Mouse (Mus musculus): ENCODE data around the gene Tfap2b. TPM values are rescaled to one million over a fixed set of nuclear protein-coding genes. Genes with fewer than 3 reads are reported as not detected.

The Tfap2b gene
- polyA plus RNA-seq, 1 experiment from 2014 or later, result not detected

DNA sequence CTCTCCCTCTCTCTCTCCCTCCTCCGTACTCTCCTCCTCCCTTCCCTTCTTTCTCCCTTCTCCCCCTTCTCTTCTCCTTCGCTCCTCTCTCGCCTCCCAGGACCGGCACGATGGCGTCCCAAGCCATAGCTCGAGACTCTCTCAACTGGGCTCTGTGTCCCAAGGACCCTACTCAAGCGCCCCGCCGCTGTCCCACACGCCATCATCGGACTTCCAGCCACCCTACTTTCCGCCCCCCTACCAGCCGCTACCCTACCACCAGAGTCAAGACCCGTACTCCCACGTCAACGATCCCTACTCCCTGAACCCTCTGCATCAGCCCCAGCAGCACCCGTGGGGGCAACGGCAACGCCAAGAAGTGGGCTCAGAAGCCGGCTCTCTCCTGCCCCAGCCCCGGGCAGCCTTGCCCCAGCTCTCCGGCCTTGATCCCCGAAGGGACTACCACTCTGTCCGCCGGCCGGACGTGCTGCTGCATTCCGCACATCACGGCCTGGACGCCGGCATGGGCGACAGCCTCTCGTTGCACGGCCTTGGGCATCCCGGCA, 5.2 kb downstream of the Tfap2b start:
- no peak for DNase-seq
- 5% methylated on average over 36 of the region's 36 CpGs for WGBS (ENCODE audit: insufficient replicate concordance)
- TF ChIP-seq CTCF (IDR thresholded peaks at IDR 0.05; ENCODE audit: low read depth) (no peak), EP300 (IDR thresholded peaks at IDR 0.05; ENCODE audit: low read depth) (no peak)
- Histone ChIP-seq H3K27me3 (ENCODE audit: insufficient read depth, low read length) (peaks cover 86% of the 10 kb centered on the region), H3K9ac (replicated peaks) (no peak overlapping the region), H3K4me3 (ENCODE audit: low read depth, low read length) (no peak overlapping the region), H3K4me1 (ENCODE audit: insufficient read depth) (no peaks in the 10 kb centered on the region), H3K9me3 (ENCODE audit: low read length) (no peaks in the 10 kb centered on the region), H3K36me3 (replicated peaks; ENCODE audit: insufficient read depth, low read length) (no peaks in the 10 kb centered on the region), H3K27ac (ENCODE audit: low read depth) (no peak overlapping the region), H3K4me2 (ENCODE audit: low read depth, low read length) (no peak overlapping the region)
- ATAC-seq, result no peak

DNA sequence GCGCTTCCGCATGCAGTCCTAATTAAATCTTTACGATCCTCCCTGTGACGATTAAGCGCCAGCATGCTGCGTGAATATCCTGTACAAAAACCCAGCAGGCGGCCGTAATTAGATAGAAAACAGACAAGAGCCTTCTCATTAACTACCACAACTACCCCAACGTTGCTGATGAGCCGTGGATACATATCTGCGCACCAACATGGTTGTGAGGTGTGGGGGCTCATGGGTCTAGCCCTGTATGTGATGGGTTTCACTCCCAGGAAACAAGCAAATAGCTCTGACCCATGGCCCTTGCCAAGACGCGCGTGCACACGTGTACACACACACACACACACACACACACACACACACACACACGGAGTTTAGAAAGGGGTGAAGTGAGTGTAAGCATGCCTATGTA, 8.7 kb downstream of the Tfap2b start:
- H3K4me1 ChIP-seq (ENCODE audit: insufficient read depth), result no peaks in the 10 kb centered on the region
- TF ChIP-seq CTCF (IDR thresholded peaks at IDR 0.05; ENCODE audit: low read depth) (no peak), EP300 (IDR thresholded peaks at IDR 0.05; ENCODE audit: low read depth) (no peak)
- no peaks in the 10 kb centered on the region for H3K9me3 ChIP-seq (ENCODE audit: low read length)
- H3K4me2 ChIP-seq (ENCODE audit: low read depth, low read length), result no peak overlapping the region
- 5% methylated on average over 16 of the region's 16 CpGs for WGBS (ENCODE audit: insufficient replicate concordance)
- no peak overlapping the region for H3K27ac ChIP-seq (ENCODE audit: low read depth)
- DNase-seq, result no peak
- H3K9ac ChIP-seq (replicated peaks), result no peak overlapping the region
- ATAC-seq, result no peak
- no peaks in the 10 kb centered on the region for H3K36me3 ChIP-seq (replicated peaks; ENCODE audit: insufficient read depth, low read length)
- peaks cover 54% of the 10 kb centered on the region for H3K27me3 ChIP-seq (ENCODE audit: insufficient read depth, low read length)
- H3K4me3 ChIP-seq (ENCODE audit: low read depth, low read length), result no peak overlapping the region

DNA sequence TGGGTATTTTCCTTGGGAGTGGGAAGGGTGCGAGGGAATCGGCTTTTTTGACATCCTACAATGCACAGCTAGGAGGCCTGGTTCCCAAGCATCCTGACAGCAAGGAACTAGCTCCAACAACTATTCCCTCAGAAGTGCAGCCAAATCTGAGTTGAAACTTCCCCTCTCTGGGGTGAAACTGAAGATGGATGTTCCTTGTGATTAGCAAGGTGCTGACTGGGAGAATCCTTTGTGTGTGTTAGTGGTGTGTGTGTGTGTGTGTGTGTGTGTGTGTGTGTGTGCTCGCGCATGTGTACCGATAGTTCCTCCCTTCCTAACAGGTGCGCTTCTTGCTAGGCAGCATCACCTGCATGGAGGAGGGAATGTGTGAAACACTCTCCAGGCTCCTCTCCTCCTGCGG, 9.5 kb downstream of the Tfap2b start:
- no peak for ATAC-seq
- H3K9me3 ChIP-seq (ENCODE audit: low read length), result no peaks in the 10 kb centered on the region
- WGBS (ENCODE audit: insufficient replicate concordance), result 0% methylated on average over 7 of the region's 7 CpGs
- no peak overlapping the region for H3K4me2 ChIP-seq (ENCODE audit: low read depth, low read length)
- no peaks in the 10 kb centered on the region for H3K36me3 ChIP-seq (replicated peaks; ENCODE audit: insufficient read depth, low read length)
- no peak overlapping the region for H3K9ac ChIP-seq (replicated peaks)
- H3K27me3 ChIP-seq (ENCODE audit: insufficient read depth, low read length), result peaks cover 52% of the 10 kb centered on the region
- DNase-seq, result no peak
- no peaks in the 10 kb centered on the region for H3K4me1 ChIP-seq (ENCODE audit: insufficient read depth)
- TF ChIP-seq CTCF (IDR thresholded peaks at IDR 0.05; ENCODE audit: low read depth), result no peak
- TF ChIP-seq EP300 (IDR thresholded peaks at IDR 0.05; ENCODE audit: low read depth), result no peak
- no peak overlapping the region for H3K27ac ChIP-seq (ENCODE audit: low read depth)
- H3K4me3 ChIP-seq (ENCODE audit: low read depth, low read length), result no peak overlapping the region

DNA sequence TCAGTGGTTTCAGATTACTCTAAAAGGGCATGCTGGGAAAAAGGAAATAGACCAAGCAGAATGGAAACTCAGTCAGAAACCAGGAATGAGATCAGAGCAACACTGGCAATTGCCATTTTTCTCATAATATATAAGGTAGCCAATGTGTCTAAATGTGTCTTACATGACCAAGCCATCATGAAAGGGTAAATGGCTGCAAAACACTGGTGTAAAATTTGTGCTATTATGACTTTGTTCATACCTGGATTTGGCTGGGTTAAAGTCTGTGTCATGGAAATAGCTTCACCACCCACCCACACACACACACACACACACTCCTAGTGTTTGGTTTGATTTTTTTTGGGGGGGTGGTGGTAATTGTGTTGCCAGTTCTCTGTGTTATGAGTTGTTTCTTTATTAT, 10.7 kb downstream of the Tfap2b start:
- Histone ChIP-seq H3K4me1 (ENCODE audit: insufficient read depth) (no peaks in the 10 kb centered on the region), H3K9ac (replicated peaks) (no peak overlapping the region), H3K9me3 (ENCODE audit: low read length) (no peaks in the 10 kb centered on the region), H3K4me2 (ENCODE audit: low read depth, low read length) (no peak overlapping the region), H3K27ac (ENCODE audit: low read depth) (no peak overlapping the region), H3K4me3 (ENCODE audit: low read depth, low read length) (no peak overlapping the region), H3K27me3 (ENCODE audit: insufficient read depth, low read length) (peaks cover 44% of the 10 kb centered on the region), H3K36me3 (replicated peaks; ENCODE audit: insufficient read depth, low read length) (no peaks in the 10 kb centered on the region)
- DNase-seq (no peak), ATAC-seq (no peak)
- TF ChIP-seq EP300 (IDR thresholded peaks at IDR 0.05; ENCODE audit: low read depth), result no peak
- TF ChIP-seq CTCF (IDR thresholded peaks at IDR 0.05; ENCODE audit: low read depth), result no peak

DNA sequence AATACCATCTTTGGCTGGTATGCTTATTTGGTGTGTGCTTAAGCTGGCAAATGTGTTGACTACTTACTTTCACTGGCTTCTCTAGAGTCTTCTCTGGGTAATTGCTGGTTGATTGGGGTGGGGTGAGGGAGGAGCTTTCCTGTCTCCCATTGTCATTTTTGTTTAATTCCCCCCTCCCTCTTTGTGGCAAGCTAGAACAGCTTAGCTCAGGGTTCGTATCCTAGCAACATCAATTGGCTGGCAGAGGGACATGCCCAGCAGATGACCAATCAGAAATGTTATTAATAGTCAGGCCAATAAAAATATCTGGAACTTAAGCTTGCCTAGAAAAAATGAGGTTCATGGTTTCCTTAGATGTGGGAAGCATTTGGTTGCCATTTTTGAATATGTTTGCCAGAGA, 11.8 kb downstream of the Tfap2b start:
- no peak for TF ChIP-seq EP300 (IDR thresholded peaks at IDR 0.05; ENCODE audit: low read depth)
- no peak for TF ChIP-seq CTCF (IDR thresholded peaks at IDR 0.05; ENCODE audit: low read depth)
- Histone ChIP-seq H3K4me1 (ENCODE audit: insufficient read depth) (no peaks in the 10 kb centered on the region), H3K4me3 (ENCODE audit: low read depth, low read length) (no peak overlapping the region), H3K27me3 (ENCODE audit: insufficient read depth, low read length) (peaks cover 41% of the 10 kb centered on the region), H3K9ac (replicated peaks) (no peak overlapping the region), H3K4me2 (ENCODE audit: low read depth, low read length) (no peak overlapping the region), H3K36me3 (replicated peaks; ENCODE audit: insufficient read depth, low read length) (no peaks in the 10 kb centered on the region), H3K27ac (ENCODE audit: low read depth) (no peak overlapping the region), H3K9me3 (ENCODE audit: low read length) (no peaks in the 10 kb centered on the region)
- WGBS (ENCODE audit: insufficient replicate concordance), result 4% methylated on average over 1 of the region's 1 CpGs
- no peak for DNase-seq
- ATAC-seq, result no peak

DNA sequence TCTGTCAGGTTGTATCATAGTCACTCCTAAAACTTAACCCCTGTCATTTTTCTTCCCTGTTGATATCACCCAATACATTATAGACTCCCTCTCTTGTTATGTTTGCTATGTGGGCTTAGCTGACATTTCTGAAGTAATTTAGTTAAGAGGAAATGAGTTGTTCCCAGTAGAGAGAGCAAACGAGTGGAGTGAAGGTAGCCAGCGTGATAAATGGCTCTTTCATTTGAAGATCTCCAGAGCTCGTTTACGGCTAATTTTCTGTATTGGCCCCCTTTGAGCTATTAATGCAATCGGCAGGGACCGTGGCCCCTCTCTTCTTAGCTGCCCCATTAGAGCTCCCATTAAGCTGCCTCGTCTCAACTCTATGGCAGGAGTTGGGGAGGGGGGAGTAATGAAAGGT, 12.9 kb downstream of the Tfap2b start:
- Histone ChIP-seq H3K9me3 (ENCODE audit: low read length) (no peaks in the 10 kb centered on the region), H3K4me2 (ENCODE audit: low read depth, low read length) (no peak overlapping the region), H3K9ac (replicated peaks) (no peak overlapping the region), H3K27ac (ENCODE audit: low read depth) (no peak overlapping the region), H3K4me1 (ENCODE audit: insufficient read depth) (no peaks in the 10 kb centered on the region), H3K4me3 (ENCODE audit: low read depth, low read length) (no peak overlapping the region), H3K36me3 (replicated peaks; ENCODE audit: insufficient read depth, low read length) (no peaks in the 10 kb centered on the region), H3K27me3 (ENCODE audit: insufficient read depth, low read length) (peaks cover 38% of the 10 kb centered on the region)
- TF ChIP-seq EP300 (IDR thresholded peaks at IDR 0.05; ENCODE audit: low read depth) (no peak), CTCF (IDR thresholded peaks at IDR 0.05; ENCODE audit: low read depth) (no peak)
- ATAC-seq (no peak), DNase-seq (no peak)
- WGBS (ENCODE audit: insufficient replicate concordance), result 3% methylated on average over 7 of the region's 7 CpGs

DNA sequence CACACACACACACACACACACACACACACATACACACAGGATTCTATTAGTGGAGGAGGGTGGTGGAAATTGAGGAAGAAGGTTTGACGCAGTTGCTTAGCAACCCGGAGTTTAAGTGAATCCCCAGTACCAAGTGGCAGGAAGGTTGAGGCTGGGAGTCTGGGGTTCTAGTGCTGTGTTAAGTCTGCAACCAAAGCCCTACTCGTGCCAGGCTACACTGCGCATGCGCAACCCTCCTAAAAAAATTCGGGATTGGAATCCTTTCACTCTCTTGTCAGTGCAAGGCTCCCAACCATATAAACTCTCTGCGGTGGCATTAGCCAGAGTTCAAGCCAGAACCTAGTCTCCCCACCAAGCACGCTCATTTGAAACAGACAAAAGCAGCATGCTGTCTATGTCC, 18.0 kb downstream of the Tfap2b start:
- Histone ChIP-seq H3K4me1 (ENCODE audit: insufficient read depth) (no peaks in the 10 kb centered on the region), H3K4me3 (ENCODE audit: low read depth, low read length) (no peak overlapping the region), H3K36me3 (replicated peaks; ENCODE audit: insufficient read depth, low read length) (no peaks in the 10 kb centered on the region), H3K4me2 (ENCODE audit: low read depth, low read length) (no peak overlapping the region), H3K27me3 (ENCODE audit: insufficient read depth, low read length) (peaks cover 35% of the 10 kb centered on the region), H3K27ac (ENCODE audit: low read depth) (no peak overlapping the region), H3K9ac (replicated peaks) (no peak overlapping the region), H3K9me3 (ENCODE audit: low read length) (no peaks in the 10 kb centered on the region)
- WGBS (ENCODE audit: insufficient replicate concordance), result 2% methylated on average over 8 of the region's 8 CpGs
- TF ChIP-seq EP300 (IDR thresholded peaks at IDR 0.05; ENCODE audit: low read depth) (no peak), CTCF (IDR thresholded peaks at IDR 0.05; ENCODE audit: low read depth) (no peak)
- DNase-seq (no peak), ATAC-seq (no peak)

Measured in liver, postnatal 0 days (tissue).